Mouse (Mus musculus) midbrain, postnatal 0 days (tissue): ENCODE measurements around the gene Gm20696. TPM values are rescaled to one million over a fixed set of nuclear protein-coding genes. Genes with fewer than 3 reads are reported as not detected.

ENCODE experiments used
- ATAC-seq: fragments of 200-750 bp; cut with Nextera tagmentation; 2 replicates; pipeline ENCODE4 v1.8.0; 2017; ENCODE audit warnings: moderate number of reproducible peaks, mild to moderate bottlenecking, moderate TSS enrichment, moderate library complexity; ENCODE audit not compliant: low FRiP score
- DNase-seq: peaks from one replicate; pipeline ENCODE4 v3.0.0-alpha.2; 2015; ENCODE audit warnings: low spot score
- H3K27ac ChIP-seq: fragments of 300-500 bp; sonication (generic); 2 replicates; pipeline ENCODE4 v1.5.1; 2014; ENCODE audit warnings: low read depth, mild to moderate bottlenecking, low read length, mixed read lengths
- H3K27me3 ChIP-seq: fragments of 300-500 bp; sonication (generic); 2 replicates; pipeline ENCODE4 v1.6.1; 2014; ENCODE audit warnings: low read length, control low read depth, mixed read lengths; ENCODE audit not compliant: insufficient read depth
- H3K36me3 ChIP-seq: fragments of 300-500 bp; sonication (generic); 2 replicates; pipeline ENCODE4 v1.6.1; 2014; ENCODE audit warnings: low read length, control low read depth, mixed read lengths; ENCODE audit not compliant: insufficient read depth
- H3K4me1 ChIP-seq: fragments of 300-500 bp; sonication (generic); 2 replicates; pipeline ENCODE4 v1.6.1; 2014; ENCODE audit warnings: mild to moderate bottlenecking, control low read depth, antibody characterized with exemption, low read length, mixed read lengths; ENCODE audit not compliant: insufficient read depth
- H3K4me2 ChIP-seq: fragments of 300-500 bp; sonication (generic); 2 replicates; pipeline ENCODE4 v1.6.1; 2014; ENCODE audit warnings: low read depth, mild to moderate bottlenecking, low read length, mixed read lengths; ENCODE audit not compliant: poor library complexity, severe bottlenecking
- H3K4me3 ChIP-seq: fragments of 300-500 bp; sonication (generic); 2 replicates; pipeline ENCODE4 v1.5.1; 2014; ENCODE audit warnings: low read depth, mild to moderate bottlenecking, low read length, moderate library complexity
- H3K9ac ChIP-seq: fragments of 300-500 bp; sonication (generic); replicated peaks from 2 replicates; pipeline ENCODE4 v1.6.1; 2014; ENCODE audit warnings: mild to moderate bottlenecking, low read length, moderate library complexity, mixed read lengths; ENCODE audit not compliant: poor library complexity, severe bottlenecking
- H3K9me3 ChIP-seq: fragments of 300-500 bp; sonication (generic); 2 replicates; pipeline ENCODE4 v1.6.1; 2016; ENCODE audit warnings: low read length, control low read depth
- CTCF ChIP-seq: IDR thresholded peaks from 2 replicates; pipeline ENCODE4 v1.5.1; 2016; ENCODE audit warnings: antibody characterized with exemption, mild to moderate bottlenecking
- WGBS: fragments of 180-500 bp; shearing (Covaris S2); extraction: QIAGEN DNeasy Blood & Tissue Kit; methylation state at CpG from one replicate; pipeline ENCODE4 v1.1.7; 2014; 5-methylcytosine and 5-hydroxymethylcytosine counted together
- polyA plus RNA-seq: library from polyadenylated mRNA; unstranded; fragments of >200 nt; fragmentation: Nextera tagmentation; extraction: Ambion mirVana; gene quantifications from 2 replicates; pipeline ENCODE4 v1.2.1, GENCODE M21; 2015
- total RNA-seq: library from RNA; depleted of rRNA; stranded (reverse); fragments of >200 nt; gene quantifications from 2 replicates; pipeline ENCODE4 v1.2.3, GENCODE M21; 2014

The Gm20696 gene
- total and polyA plus RNA-seq, 2 experiments from 2014 or later = 1.1 to 2.9 TPM

GRCm38 (mm10) chr6:99289220-99289619 is 377.4 kb downstream of the Gm20696 start:
- Histone ChIP-seq H3K4me2 (no peak overlapping the region), H3K27me3 (no peaks in the 10 kb centered on the region)
- DNase-seq = peak; percentile 20

DNA sequence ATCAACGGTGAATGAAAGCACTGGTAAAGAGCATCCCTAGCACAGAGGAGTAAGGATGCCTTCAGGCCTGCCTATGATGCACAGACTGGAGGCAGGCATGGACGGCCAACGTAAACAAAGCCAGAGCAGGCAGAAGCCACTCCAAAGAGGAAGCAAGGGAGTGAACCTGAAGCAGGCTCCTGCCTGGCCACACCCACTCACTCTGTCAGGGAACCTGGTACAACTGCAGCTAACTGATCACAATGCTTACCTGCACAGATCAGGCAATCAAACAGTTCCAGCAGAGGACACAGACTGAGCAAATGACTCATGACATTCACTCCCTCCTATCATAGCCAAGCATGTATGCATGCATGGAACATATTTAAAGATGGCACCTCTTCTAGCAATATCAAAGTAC is 381.6 kb downstream of the Gm20696 start:
- 80% methylated on average over 3 of the region's 3 CpGs for WGBS
- ATAC-seq = no peak
- no peak for TF ChIP-seq CTCF

More at GRCm38 (mm10) chr6:99289220-99289619, 377.4 kb downstream of the Gm20696 start:
- Histone ChIP-seq H3K36me3 (no peaks in the 10 kb centered on the region), H3K4me3 (no peak overlapping the region), H3K4me1 (no peaks in the 10 kb centered on the region), H3K9me3 (no peaks in the 10 kb centered on the region), H3K27ac (no peak overlapping the region), H3K9ac (no peak overlapping the region)
- no peak for ATAC-seq
- WGBS = 67% methylated on average over 4 of the region's 4 CpGs
- TF ChIP-seq CTCF = no peak

DNA sequence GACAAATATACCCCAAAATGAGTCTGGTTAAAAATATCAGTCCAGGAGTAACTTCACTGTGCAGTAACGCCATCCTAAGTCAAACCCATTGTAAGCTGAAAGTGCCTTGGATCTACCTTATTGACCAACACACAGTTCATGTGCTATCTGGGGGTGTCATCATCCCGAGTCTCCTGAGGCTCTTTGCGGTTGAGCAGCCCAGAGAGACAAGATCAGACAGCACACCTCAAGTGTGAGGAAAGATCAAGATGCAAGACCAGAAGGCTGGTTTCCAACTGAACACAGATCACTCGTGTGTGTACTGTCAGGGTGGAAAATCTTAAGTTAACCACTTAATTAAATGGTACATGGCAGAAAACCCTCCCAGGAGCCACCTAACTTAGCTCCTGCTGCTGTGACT is 382.6 kb downstream of the Gm20696 start:
- H3K9me3 ChIP-seq = no peaks in the 10 kb centered on the region
- H3K4me1 ChIP-seq = no peaks in the 10 kb centered on the region
- no peak for DNase-seq
- H3K27ac ChIP-seq = no peak overlapping the region
- no peaks in the 10 kb centered on the region for H3K27me3 ChIP-seq
- H3K36me3 ChIP-seq = no peaks in the 10 kb centered on the region
- H3K4me2 ChIP-seq = no peak overlapping the region
- WGBS = 73% methylated on average over 4 of the region's 4 CpGs
- H3K4me3 ChIP-seq = no peak overlapping the region
- no peak for TF ChIP-seq CTCF
- no peak for ATAC-seq
- H3K9ac ChIP-seq = no peak overlapping the region

More for the DNA sequence above, 381.6 kb downstream of the Gm20696 start:
- no peaks in the 10 kb centered on the region for H3K27me3 ChIP-seq
- no peak overlapping the region for H3K9ac ChIP-seq
- no peaks in the 10 kb centered on the region for H3K36me3 ChIP-seq
- H3K4me2 ChIP-seq = no peak overlapping the region
- H3K4me1 ChIP-seq = no peaks in the 10 kb centered on the region
- no peak overlapping the region for H3K4me3 ChIP-seq
- H3K27ac ChIP-seq = no peak overlapping the region
- H3K9me3 ChIP-seq = no peaks in the 10 kb centered on the region
- DNase-seq = no peak

DNA sequence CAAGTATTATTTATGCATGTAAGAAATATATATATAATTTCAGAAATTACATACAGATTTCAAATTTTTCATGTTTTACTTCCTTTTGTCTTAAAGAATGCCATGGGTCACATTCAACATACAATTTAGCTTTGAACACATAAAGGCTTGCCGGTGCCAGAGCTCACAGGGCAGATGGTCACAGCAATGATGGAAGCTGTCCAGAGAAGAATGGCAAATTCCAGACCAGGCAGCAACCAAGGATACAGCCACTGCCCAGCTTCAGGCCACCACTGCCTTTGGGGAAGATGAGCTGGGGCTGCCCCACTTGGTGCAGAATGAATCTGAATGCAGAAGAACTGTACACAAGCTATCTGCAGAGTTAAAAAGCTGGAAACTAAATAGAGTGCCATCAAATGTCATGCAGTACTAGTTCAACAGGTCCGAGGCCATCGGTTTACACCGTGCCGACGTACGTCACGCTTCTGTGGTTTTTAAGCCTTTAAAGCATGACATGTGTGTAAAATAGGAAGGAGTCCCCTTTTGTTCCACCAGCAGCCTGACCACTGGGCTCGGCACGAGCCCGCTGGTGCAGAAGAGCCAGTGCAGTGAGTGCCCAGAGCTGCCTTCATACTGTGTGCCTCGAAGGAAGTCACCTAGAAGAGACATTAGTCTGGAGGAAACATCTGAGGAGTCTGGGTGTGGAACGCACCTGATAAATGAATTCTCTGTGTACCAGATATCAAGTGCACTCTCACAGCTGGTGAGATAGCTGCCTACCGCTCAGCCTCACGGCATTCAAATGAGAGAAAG is 383.5 kb downstream of the Gm20696 start:
- Histone ChIP-seq H3K9ac (no peak overlapping the region), H3K4me1 (no peaks in the 10 kb centered on the region), H3K27ac (no peak overlapping the region), H3K27me3 (no peaks in the 10 kb centered on the region), H3K9me3 (no peaks in the 10 kb centered on the region), H3K36me3 (no peaks in the 10 kb centered on the region), H3K4me3 (no peak overlapping the region), H3K4me2 (no peak overlapping the region)
- DNase-seq (peak; percentile 30), ATAC-seq (no peak)
- WGBS = 24% methylated on average over 15 of the region's 15 CpGs
- TF ChIP-seq CTCF = no peak

DNA sequence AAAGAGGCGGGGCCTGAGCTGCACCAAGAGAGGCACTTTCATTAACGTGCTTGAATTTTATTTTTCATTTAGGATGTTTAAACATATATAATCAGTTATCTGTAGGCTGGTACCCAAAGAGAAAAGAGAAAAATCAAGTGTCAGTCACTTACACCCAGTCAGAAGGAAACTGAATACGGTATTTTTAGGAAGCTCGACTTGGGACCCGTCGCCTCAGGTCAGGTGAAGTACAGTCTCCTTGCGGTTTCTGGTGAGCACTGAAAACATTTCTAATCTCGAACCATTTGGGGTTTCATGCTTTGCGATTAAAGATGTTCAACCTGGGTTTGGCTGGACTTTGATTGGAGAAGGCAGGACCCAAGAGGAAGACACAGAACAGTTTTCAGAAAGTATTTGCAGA is 385.2 kb downstream of the Gm20696 start:
- 93% methylated on average over 9 of the region's 9 CpGs for WGBS
- Histone ChIP-seq H3K9ac (no peak overlapping the region), H3K36me3 (no peaks in the 10 kb centered on the region), H3K27me3 (no peaks in the 10 kb centered on the region), H3K4me2 (no peak overlapping the region), H3K4me3 (no peak overlapping the region), H3K27ac (no peak overlapping the region), H3K9me3 (no peaks in the 10 kb centered on the region), H3K4me1 (no peaks in the 10 kb centered on the region)
- no peak for ATAC-seq
- no peak for DNase-seq
- TF ChIP-seq CTCF = no peak

DNA sequence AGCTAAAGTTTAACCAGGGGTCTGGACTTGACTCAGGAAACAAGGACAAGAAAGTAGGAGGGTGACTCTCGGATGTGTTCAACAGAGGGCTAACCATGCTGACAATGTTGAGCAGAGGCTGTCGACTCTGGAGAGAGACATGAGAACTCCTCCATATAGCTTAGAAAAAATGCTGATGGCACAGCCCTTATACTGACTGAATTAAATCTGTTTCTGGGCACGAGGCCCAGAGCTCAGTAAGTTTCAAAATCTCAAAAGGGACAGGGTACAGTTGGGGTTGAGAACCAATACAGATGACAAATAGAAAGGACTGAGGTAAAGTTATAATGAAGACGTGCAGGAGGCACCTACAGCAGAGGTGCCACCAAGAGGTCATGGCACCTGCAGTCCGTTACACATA is 386.0 kb downstream of the Gm20696 start:
- Histone ChIP-seq H3K27ac (no peak overlapping the region), H3K27me3 (no peaks in the 10 kb centered on the region), H3K9me3 (no peaks in the 10 kb centered on the region), H3K4me2 (no peak overlapping the region), H3K4me3 (no peak overlapping the region), H3K9ac (no peak overlapping the region), H3K36me3 (no peaks in the 10 kb centered on the region), H3K4me1 (no peaks in the 10 kb centered on the region)
- no peak for ATAC-seq
- TF ChIP-seq CTCF = no peak
- no peak for DNase-seq
- WGBS = 63% methylated on average over 5 of the region's 5 CpGs
